Mouse (Mus musculus): ENCODE measurements around the gene Rassf7.
A peak's percentile ranks its signal among the peaks of the same experiment; 100 is the strongest.

Gene Rassf7

GRCm38 (mm10) chr7:141215101-141215879 is at the start of gene Rassf7:
Rassf7 (plus strand) TSS chr7:141215860.
- DNase-seq (ENCODE audit: low spot score) = peak; percentile 93

- DNase-seq (ENCODE audit: low spot score) = peak; percentile 86
Measured at GRCm38 (mm10) chr7:141167901-141168517, 47.7 kb upstream of the Rassf7 start.

GRCm38 (mm10) chr7:141168518-141168953 is 47.1 kb upstream of the Rassf7 start:
- peak; percentile 77 for DNase-seq (ENCODE audit: low spot score)

DNA sequence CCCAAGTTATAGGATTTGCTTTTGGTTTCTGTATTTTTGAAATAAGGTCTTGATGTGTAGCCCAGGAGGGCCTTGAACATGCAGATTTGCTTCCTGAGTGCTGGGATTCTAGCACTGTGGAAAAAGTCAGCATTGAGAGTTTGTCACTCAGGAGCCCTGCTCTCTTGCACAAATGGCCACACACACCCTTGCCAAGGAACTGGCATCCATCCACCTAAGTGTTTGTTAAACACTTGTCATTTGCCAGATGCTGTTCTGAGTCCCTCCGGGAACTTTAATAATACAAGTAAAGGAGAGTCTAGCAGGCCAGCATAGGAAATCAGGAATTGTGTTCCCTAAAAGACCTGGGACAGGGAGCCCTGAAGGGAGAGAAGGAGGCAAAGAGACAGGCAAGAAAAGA is 46.4 kb upstream of the Rassf7 start:
- no peak for DNase-seq (ENCODE audit: low spot score)

- DNase-seq (ENCODE audit: low spot score) = no peak
Measured at GRCm38 (mm10) chr7:141169866-141170265, 45.8 kb upstream of the Rassf7 start.

- peak; percentile 95 for DNase-seq (ENCODE audit: low spot score)
Measured at GRCm38 (mm10) chr7:141172116-141173006, 43.3 kb upstream of the Rassf7 start, which contains the start of gene Rnh1. Rnh1 (minus strand) TSS chr7:141172857.

DNA sequence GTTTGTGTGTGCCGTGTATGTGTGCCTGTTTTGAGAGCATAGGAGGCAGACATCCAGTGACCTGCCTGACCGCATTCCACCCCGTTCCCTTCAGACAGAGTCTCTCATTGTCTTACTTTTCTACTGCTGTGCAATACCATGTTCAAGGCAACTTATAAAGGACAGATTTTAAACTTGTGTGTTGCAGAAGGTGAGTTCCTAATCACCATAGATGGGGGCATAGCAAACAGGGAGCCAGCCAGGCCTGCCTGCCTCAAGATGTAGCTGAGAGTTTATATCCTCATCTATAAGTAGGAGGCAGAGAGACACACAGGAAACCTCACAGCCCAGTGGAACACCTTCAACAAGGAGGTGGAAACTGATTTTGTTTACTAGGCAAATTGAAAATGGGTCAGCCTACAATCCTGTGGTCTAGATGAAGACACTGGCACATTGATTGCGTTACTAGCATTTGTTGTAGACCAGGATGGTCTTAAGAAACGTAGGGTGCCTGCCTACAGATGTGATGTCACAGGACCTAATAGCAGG is 42.3 kb upstream of the Rassf7 start:
- no peak for DNase-seq (ENCODE audit: low spot score)

DNA sequence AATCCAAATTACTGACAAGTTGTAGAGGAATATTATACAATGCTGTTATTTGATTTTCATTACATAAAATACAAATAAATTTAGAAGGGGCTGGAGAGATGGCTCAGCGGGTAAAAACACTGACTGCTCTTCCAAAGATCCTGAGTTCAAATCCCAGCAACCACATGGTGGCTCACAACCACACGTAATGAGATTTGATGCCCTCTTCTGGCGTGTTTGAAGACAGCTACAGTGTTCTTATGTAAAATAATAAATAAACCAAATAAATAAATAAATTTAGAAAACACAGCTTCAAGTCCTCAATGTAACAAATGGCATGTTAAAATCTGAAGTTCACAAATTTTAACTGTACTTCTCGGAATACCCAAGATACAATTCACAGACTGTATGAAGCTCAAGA is 40.6 kb upstream of the Rassf7 start:
- DNase-seq (ENCODE audit: low spot score) = no peak

DNA sequence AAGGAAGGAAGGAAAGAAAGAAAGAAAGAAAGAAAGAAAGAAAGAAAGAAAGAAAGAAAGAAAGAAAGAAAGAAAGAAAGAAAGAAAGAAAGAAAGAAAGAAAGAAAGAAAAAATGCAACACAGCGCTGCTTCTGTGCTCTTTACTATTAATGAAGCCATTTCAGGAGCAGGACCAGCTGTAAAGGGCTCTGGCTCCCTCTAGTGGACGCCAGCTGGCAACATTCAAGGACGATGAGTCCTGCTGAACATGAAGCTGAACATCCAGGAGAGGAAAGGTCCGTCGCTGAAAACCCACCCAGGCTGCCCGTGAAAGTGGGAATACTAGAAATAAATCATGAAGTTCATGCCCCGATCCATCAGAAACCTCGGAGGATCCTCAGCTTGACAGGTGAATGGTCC is 39.5 kb upstream of the Rassf7 start:
- peak; percentile 92 for DNase-seq (ENCODE audit: low spot score)

DNA sequence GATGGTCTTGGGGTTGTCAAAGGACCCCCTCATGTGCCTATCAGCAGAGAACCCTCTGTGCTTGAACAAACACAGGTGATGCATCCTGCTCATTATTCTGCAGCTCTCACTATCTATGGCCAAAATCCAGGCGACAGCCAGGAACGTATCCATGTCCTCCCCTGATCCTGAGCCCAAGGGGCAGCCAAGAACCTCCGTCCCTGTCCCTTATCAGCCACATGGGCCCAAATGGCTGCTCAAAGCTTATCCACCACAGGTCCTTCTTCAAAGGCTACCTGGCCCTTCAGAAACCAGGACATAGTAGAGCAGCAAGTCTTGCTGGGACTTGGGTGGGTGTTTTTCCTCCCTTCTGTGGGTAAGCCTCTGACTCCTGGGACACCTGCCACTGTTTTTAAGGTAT is 27.5 kb upstream of the Rassf7 start:
- DNase-seq (ENCODE audit: low spot score) = no peak

DNA sequence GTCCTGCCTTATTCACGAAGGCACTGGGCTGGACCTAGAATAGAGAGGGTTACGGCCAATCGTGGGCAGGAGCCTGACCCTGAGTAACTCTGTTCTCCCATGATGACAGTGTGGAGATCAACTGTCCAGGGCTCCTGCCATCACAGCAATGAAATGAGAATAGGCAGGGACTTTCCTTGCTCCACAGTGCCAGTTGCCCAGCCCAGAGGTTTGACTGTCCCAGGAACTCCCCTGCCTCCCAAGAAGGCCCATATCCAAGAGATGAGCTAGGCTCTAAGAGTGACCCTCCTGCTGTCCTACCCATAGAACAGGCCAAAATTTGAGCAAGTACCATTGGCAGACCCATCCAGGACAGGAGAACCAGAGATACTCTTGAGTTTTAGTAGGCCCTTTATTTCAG is 26.9 kb upstream of the Rassf7 start:
- DNase-seq (ENCODE audit: low spot score) = no peak

- no peak for DNase-seq (ENCODE audit: low spot score)
Measured at GRCm38 (mm10) chr7:141190220-141190619, 25.4 kb upstream of the Rassf7 start.

- DNase-seq (ENCODE audit: low spot score) = peak; percentile 50
Measured at GRCm38 (mm10) chr7:141191036-141191435, 24.6 kb upstream of the Rassf7 start.

- peak; percentile 51 for DNase-seq (ENCODE audit: low spot score)
Measured at GRCm38 (mm10) chr7:141191796-141192685, 23.6 kb upstream of the Rassf7 start.

DNA sequence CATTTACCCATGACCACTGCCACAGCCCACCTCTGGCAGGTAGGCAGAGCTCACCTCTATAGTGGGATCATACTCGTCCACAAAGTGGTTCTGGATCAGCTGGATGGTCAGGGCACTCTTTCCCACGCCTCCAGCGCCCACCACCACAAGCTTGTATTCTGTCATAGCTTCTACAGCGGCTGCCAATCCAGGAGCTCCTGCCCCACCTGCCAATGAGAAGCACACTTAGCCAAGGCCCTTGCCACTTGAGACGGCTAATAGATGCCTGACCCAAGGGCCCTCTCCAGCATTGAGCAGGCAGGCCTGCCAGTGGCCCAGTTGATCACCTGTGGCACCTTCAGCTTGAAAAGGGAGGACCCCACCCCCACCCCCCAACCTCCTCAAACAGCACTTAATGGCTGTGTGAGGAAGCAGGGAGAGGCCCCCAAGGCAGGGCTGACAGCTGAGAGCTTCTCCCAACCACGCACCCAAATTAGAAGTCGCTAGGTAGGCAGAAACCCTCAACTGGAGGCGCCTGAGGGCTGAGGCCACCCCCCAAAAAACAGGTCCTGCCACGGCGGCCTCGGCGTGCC is 22.8 kb upstream of the Rassf7 start:
- DNase-seq (ENCODE audit: low spot score) = peak; percentile 39

- peak; percentile 69 for DNase-seq (ENCODE audit: low spot score)
Measured at GRCm38 (mm10) chr7:141193348-141193856, 22.3 kb upstream of the Rassf7 start.

DNA sequence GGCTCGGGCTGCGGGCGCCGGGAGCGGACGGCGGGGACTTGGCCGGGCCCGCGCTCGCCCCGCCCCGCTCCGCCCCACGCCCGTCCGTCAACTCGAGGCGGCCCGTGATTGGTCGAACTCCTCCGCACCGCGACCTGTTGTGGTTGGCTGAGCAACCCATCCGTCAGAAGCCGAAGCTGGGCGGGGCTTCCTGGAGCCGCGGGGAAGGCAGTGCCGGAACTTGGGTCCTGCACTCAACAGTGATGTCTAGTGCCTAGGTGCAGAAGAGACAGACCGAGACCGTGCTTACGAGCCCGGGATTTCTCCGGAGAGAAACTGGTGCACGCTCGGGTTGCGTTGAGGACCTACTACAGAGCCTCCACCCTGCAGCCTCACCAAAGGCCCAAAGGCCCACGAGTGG is 21.7 kb upstream of the Rassf7 start, which contains the start of the genes Hras and Lrrc56:
Gene Hras, minus strand, starts transcription at position 58 of the 400 bp plus-strand sequence.
Gene Lrrc56, plus strand, starts transcription at position 210 of the 400 bp plus-strand sequence.
- DNase-seq (ENCODE audit: low spot score) = peak; percentile 99

DNA sequence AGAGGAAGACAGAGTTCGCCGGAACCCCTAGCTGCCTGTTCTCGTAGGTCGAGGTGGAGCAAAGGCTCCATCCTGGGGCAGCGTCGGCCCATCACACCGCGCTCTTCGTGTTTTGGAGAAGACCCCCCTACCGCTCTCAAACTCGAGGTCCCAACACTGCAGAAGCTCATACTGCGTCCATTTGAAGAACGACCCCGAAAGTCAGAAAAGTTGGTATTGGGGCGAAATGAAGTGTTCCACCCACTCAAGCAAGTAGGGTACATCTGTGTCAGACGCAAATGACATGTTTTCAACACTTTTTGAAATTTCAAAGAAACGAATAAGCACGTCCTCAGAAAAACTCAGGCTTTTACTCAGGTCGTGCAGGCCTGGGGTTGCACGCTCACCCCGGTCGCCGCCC is 21.3 kb upstream of the Rassf7 start:
- DNase-seq (ENCODE audit: low spot score) = no peak

GRCm38 (mm10) chr7:141194830-141195229 is 20.8 kb upstream of the Rassf7 start:
- DNase-seq (ENCODE audit: low spot score) = peak; percentile 98

DNA sequence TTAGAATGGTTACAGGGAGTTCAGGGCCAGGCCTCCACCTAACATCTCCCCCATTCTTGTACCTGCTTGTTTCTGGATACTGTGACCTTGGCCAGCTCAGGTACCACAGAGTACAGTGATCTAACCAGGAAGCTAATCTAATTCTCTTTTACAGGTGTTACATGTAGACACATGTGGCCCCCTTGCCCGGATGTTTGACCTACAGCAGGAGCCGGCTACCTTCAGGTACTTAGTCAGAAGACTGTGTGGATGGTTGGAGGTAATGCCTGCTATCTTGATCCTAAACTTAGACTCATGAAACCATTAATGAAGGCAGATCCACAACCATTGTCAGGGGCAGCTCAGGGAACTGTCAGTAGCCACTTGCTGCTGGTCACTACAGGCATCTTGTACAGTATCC is 19.9 kb upstream of the Rassf7 start:
- no peak for DNase-seq (ENCODE audit: low spot score)

All from testis, postnatal 10 days (tissue).